Mouse (Mus musculus) lung, adult 2 months (tissue): ENCODE measurements at regions not wholly inside any gene's neighbourhood (a gene's known extent, or its start where the extent isn't known, plus 50 kb on each side); places are given as distances from the start of the nearest gene placed in this dataset.
"Not testable (repeated sequence)": the region's sequence is repeated elsewhere in the genome, so short reads cannot be mapped to it uniquely, and the experiment has no call there.

Experiments used
- DNase-seq: peaks from one replicate; pipeline ENCODE4 v3.0.0; 2022
- H3K4me1 ChIP-seq: fragments of 200-500 bp; 2 replicates; pipeline ENCODE4 v1.6.1; 2011; ENCODE audit warnings: low read length; ENCODE audit not compliant: control insufficient read depth, insufficient read depth
- H3K4me3 ChIP-seq: fragments of 200-500 bp; replicated peaks from 2 replicates; pipeline ENCODE3; 2011; ENCODE audit warnings: low read depth, mild to moderate bottlenecking, control low read depth, low read length; ENCODE audit errors: extremely low read depth
- CTCF ChIP-seq: fragments of 200-500 bp; IDR thresholded peaks from 2 replicates; pipeline ENCODE4 v1.5.1; 2011; ENCODE audit warnings: mild to moderate bottlenecking, low read length, control low read depth; ENCODE audit not compliant: insufficient read depth
- POLR2A ChIP-seq: fragments of 200-500 bp; IDR thresholded peaks from 2 replicates; pipeline ENCODE4 v1.6.1; 2011; ENCODE audit warnings: low read depth, mild to moderate bottlenecking, control low read depth, low read length, borderline replicate concordance; ENCODE audit errors: extremely low read depth
- WGBS: fragments of 180-500 bp; shearing (Covaris S2); methylation state at CpG from one replicate; pipeline ENCODE4 v1.1.7; 2018; 5-methylcytosine and 5-hydroxymethylcytosine counted together

GRCm38 (mm10) chr9:88240740-88241139, 86.3 kb upstream of the Nt5e start:
- DNase-seq, result peak; percentile 17
- H3K4me3 ChIP-seq, result no peak overlapping the region

GRCm38 (mm10) chr9:88241203-88241995, 85.6 kb upstream of the Nt5e start:
- TF ChIP-seq CTCF (peak; percentile 45; the same call in 1 of the 2 replicates), POLR2A (peak; percentile 19; the same call in 1 of the 2 replicates)
- WGBS, result 5% methylated on average over 18 of the region's 18 CpGs

More at GRCm38 (mm10) chr9:88240740-88241139, 86.3 kb upstream of the Nt5e start:
- WGBS, result 26% methylated on average over 4 of the region's 4 CpGs
- no peak for TF ChIP-seq CTCF
- TF ChIP-seq POLR2A, result no peak
- H3K4me1 ChIP-seq, result 0 out of 2 replicates have a peak, but pooled peaks cover 2% of the 10 kb centered on the region

GRCm38 (mm10) chr9:88242530-88242929, 84.5 kb upstream of the Nt5e start:
- TF ChIP-seq CTCF (no peak), POLR2A (no peak)
- DNase-seq, result peak; percentile 26
- 71% methylated on average over 7 of the region's 7 CpGs for WGBS
- Histone ChIP-seq H3K4me3 (no peak overlapping the region), H3K4me1 (0 out of 2 replicates have a peak, but pooled peaks cover 2% of the 10 kb centered on the region)

More at GRCm38 (mm10) chr9:88241203-88241995, 85.6 kb upstream of the Nt5e start:
- DNase-seq, result peak; percentile 56
- H3K4me3 ChIP-seq, result no peak overlapping the region
- 0 out of 2 replicates have a peak, but pooled peaks cover 2% of the 10 kb centered on the region for H3K4me1 ChIP-seq

- no peak for TF ChIP-seq CTCF
- TF ChIP-seq POLR2A, result no peak
- DNase-seq, result no peak
- 41% methylated on average over 3 of the region's 3 CpGs for WGBS
These were observed 82.5 kb upstream of the Nt5e start for GRCm38 (mm10) chr9:88244492-88244891.

GRCm38 (mm10) chr9:88255948-88256347, 71.0 kb upstream of the Nt5e start:
- TF ChIP-seq CTCF, result no peak
- no peak for TF ChIP-seq POLR2A
- WGBS, result 74% methylated on average over 7 of the region's 7 CpGs
- Histone ChIP-seq H3K4me1 (no peaks in the 10 kb centered on the region; the same call in 1 of the 2 replicates), H3K4me3 (no peak overlapping the region)
- no peak for DNase-seq

More at GRCm38 (mm10) chr9:88244492-88244891, 82.5 kb upstream of the Nt5e start:
- no peak overlapping the region for H3K4me3 ChIP-seq
- 0 out of 2 replicates have a peak, but pooled peaks cover 2% of the 10 kb centered on the region for H3K4me1 ChIP-seq

GRCm38 (mm10) chr9:88259627-88260026, 67.4 kb upstream of the Nt5e start:
- Histone ChIP-seq H3K4me3 (no peak overlapping the region), H3K4me1 (no peaks in the 10 kb centered on the region; the same call in 1 of the 2 replicates)
- DNase-seq, result no peak
- 44% methylated on average over 4 of the region's 4 CpGs for WGBS
- TF ChIP-seq CTCF, result no peak

- no peaks in the 10 kb centered on the region; the same call in 1 of the 2 replicates for H3K4me1 ChIP-seq
- WGBS, result 50% methylated on average over 2 of the region's 2 CpGs
- H3K4me3 ChIP-seq, result no peak overlapping the region
- TF ChIP-seq POLR2A (no peak), CTCF (no peak)
- no peak for DNase-seq
These were observed 66.8 kb upstream of the Nt5e start for GRCm38 (mm10) chr9:88260072-88260635.

- 73% methylated on average over 3 of the region's 3 CpGs for WGBS
- Histone ChIP-seq H3K4me3 (no peak overlapping the region), H3K4me1 (no peaks in the 10 kb centered on the region; the same call in 1 of the 2 replicates)
- no peak for TF ChIP-seq POLR2A
- no peak for DNase-seq
These were observed 64.5 kb upstream of the Nt5e start for GRCm38 (mm10) chr9:88262461-88262860.

GRCm38 (mm10) chr9:88266346-88266745, 60.7 kb upstream of the Nt5e start:
- WGBS, result 64% methylated on average over 1 of the region's 1 CpGs
- DNase-seq, H3K4me1 ChIP-seq, H3K4me3 ChIP-seq: not testable (repeated sequence)

GRCm38 (mm10) chr9:88268811-88269210, 58.2 kb upstream of the Nt5e start:
- TF ChIP-seq CTCF (no peak), POLR2A (no peak)
- WGBS, result 61% methylated on average over 2 of the region's 2 CpGs
- H3K4me1 ChIP-seq, result no peaks in the 10 kb centered on the region; the same call in 1 of the 2 replicates
- DNase-seq, result no peak
- no peak overlapping the region for H3K4me3 ChIP-seq
